Mouse (Mus musculus) megakaryocyte, embryonic 14.5 days (primary cell): ENCODE results near the gene Reep3. TPM values are rescaled to one million over a fixed set of nuclear protein-coding genes. Genes with fewer than 3 reads are reported as not detected.

Experiments
- H3K27me3 ChIP-seq: replicated peaks from 2 replicates; pipeline ENCODE3; 2012; ENCODE audit warnings: inconsistent platforms
- H3K36me3 ChIP-seq: replicated peaks from 2 replicates; pipeline ENCODE3; 2012; ENCODE audit warnings: low read length, inconsistent platforms, mixed read lengths
- H3K4me1 ChIP-seq: 2 replicates; pipeline ENCODE4 v1.6.1; 2012; ENCODE audit warnings: inconsistent platforms
- H3K4me3 ChIP-seq: replicated peaks from 2 replicates; pipeline ENCODE3; 2012; ENCODE audit warnings: moderate library complexity, mild to moderate bottlenecking, inconsistent platforms
- H3K9me3 ChIP-seq: 2 replicates; pipeline ENCODE4 v1.6.1; 2012; ENCODE audit warnings: inconsistent platforms
- FLI1 ChIP-seq: IDR thresholded peaks from 2 replicates; pipeline ENCODE4 v1.6.1; 2012; ENCODE audit warnings: low read length, inconsistent platforms, mixed read lengths
- GATA1 ChIP-seq: IDR thresholded peaks from 3 replicates; pipeline ENCODE4 v1.6.1; 2012; ENCODE audit warnings: mixed read lengths, low read length, inconsistent platforms, borderline replicate concordance
- polyA plus RNA-seq: library from polyadenylated mRNA; stranded (reverse); fragments of >175 nt; gene quantifications from 2 replicates; pipeline ENCODE4 v1.2.3, GENCODE M21; 2012; ENCODE audit warnings: low replicate concordance; ENCODE audit not compliant: insufficient read depth

Gene Reep3
- polyA plus RNA-seq, 1 experiment = 0.97 TPM

GRCm38 (mm10) chr10:67044346-67044745, 52.4 kb downstream of the Reep3 start:
- Histone ChIP-seq H3K9me3 (no peaks in the 10 kb centered on the region), H3K27me3 (no peaks in the 10 kb centered on the region), H3K36me3 (peaks cover 2% of the 10 kb centered on the region), H3K4me1 (peaks cover 26% of the 10 kb centered on the region), H3K4me3 (no peak overlapping the region)
- TF ChIP-seq GATA1 (no peak), FLI1 (no peak)

DNA sequence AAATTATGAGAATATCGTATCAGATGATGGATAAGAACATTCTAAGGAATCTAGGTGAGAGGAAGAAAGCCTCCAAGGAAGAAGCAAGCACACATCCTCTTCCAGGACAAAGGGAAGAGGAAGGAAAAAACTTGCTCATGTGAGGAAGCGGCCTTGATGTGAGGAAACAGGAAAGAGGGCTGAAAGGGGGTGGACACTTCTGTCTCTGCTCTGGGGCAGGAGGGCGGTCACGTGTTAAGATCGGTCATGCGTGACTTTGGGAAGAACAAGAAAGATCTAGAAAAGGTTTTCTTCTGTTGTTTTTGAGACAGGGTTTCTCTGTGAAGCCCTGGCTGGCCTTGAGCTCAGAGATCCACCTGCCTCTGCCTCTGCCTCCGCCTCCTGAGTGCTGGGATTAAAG, 53.5 kb downstream of the Reep3 start:
- Histone ChIP-seq H3K36me3 (peaks cover 2% of the 10 kb centered on the region), H3K9me3 (no peaks in the 10 kb centered on the region), H3K27me3 (no peaks in the 10 kb centered on the region), H3K4me3 (no peak overlapping the region), H3K4me1 (peaks cover 17% of the 10 kb centered on the region)
- TF ChIP-seq GATA1 = no peak
- TF ChIP-seq FLI1 = no peak

DNA sequence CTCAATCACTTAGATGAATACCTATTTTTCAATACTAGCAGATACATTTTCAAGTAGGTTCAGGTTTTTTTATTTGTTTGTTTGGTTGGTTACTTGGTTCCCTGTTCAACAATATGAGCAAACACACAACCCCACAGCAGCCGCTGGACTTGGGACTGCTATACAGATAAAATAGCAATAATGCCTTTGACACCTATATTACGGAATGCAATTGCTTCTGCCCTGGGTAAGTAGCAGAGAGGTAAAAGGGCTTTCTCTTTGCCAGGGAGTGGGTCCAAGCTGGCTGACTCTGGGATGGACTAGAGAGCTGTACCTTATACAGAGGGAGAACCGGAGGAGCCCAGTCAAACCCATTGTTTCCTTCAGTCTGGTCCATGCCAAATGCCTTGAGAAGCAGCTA, 56.3 kb downstream of the Reep3 start:
- peaks cover 31% of the 10 kb centered on the region for H3K4me1 ChIP-seq
- no peak for TF ChIP-seq FLI1
- no peak for TF ChIP-seq GATA1
- H3K4me3 ChIP-seq = no peak overlapping the region
- no peaks in the 10 kb centered on the region for H3K27me3 ChIP-seq
- H3K9me3 ChIP-seq = no peaks in the 10 kb centered on the region
- peaks cover 2% of the 10 kb centered on the region for H3K36me3 ChIP-seq

GRCm38 (mm10) chr10:67039001-67039400, 57.7 kb downstream of the Reep3 start:
- Histone ChIP-seq H3K9me3 (no peaks in the 10 kb centered on the region), H3K4me1 (peaks cover 31% of the 10 kb centered on the region), H3K27me3 (no peaks in the 10 kb centered on the region), H3K4me3 (no peak overlapping the region), H3K36me3 (peaks cover 2% of the 10 kb centered on the region)
- TF ChIP-seq GATA1 = no peak
- TF ChIP-seq FLI1 = no peak

DNA sequence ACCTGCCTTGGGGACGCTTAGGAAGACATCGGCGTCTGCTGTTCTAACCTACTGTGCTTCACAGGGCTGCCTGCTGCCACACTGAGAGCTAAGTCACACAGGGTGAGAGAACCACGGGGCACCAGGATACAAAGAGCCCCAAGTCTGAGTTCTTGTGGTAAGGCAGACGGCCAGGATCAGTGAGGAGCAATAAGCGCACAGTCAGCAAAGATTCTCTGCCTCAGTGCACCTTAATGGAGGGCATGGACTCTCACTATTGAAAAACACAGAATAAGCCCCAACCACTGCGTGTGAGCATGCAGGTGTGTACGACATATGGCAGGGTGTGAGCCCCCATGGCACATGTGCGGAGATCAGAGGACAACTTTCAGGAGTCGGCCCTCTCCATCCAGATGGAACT, 60.2 kb downstream of the Reep3 start:
- Histone ChIP-seq H3K4me3 (no peak overlapping the region), H3K9me3 (no peaks in the 10 kb centered on the region), H3K4me1 (peaks cover 17% of the 10 kb centered on the region), H3K27me3 (no peaks in the 10 kb centered on the region), H3K36me3 (peaks cover 7% of the 10 kb centered on the region)
- TF ChIP-seq GATA1 = no peak
- TF ChIP-seq FLI1 = no peak

GRCm38 (mm10) chr10:67036141-67036540, 60.6 kb downstream of the Reep3 start:
- Histone ChIP-seq H3K4me1 (peaks cover 17% of the 10 kb centered on the region), H3K9me3 (no peaks in the 10 kb centered on the region), H3K36me3 (peaks cover 9% of the 10 kb centered on the region), H3K4me3 (no peak overlapping the region), H3K27me3 (no peaks in the 10 kb centered on the region)
- TF ChIP-seq GATA1 (no peak), FLI1 (no peak)

DNA sequence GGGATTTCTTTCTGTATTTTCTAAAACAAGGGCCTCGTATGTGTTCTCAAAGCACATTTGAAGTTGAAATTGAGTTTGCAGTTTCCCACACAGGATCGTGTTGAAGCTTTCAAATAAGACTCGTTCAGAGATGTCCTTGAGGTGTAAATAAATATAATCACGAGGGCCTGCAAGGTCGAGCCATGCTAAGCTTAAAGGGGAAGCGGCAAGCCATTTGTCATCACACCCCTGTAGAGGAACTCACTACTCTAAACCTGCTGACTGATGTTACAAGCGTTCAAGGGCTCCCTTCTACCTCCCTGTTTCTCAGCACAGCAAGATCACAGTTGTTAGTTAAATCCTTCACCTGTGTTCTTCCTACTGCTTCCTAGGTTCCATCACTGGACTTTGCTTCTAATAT, 65.6 kb downstream of the Reep3 start:
- Histone ChIP-seq H3K27me3 (no peaks in the 10 kb centered on the region), H3K4me3 (no peak overlapping the region), H3K4me1 (peaks cover 14% of the 10 kb centered on the region), H3K9me3 (no peaks in the 10 kb centered on the region; the same call in 1 of the 2 replicates), H3K36me3 (peaks cover 25% of the 10 kb centered on the region)
- TF ChIP-seq GATA1 (no peak), FLI1 (no peak)

GRCm38 (mm10) chr10:67029297-67029696, 67.4 kb downstream of the Reep3 start:
- Histone ChIP-seq H3K4me1 (peaks cover 16% of the 10 kb centered on the region), H3K27me3 (no peaks in the 10 kb centered on the region), H3K9me3 (no peaks in the 10 kb centered on the region; the same call in 1 of the 2 replicates), H3K4me3 (no peak overlapping the region), H3K36me3 (peaks cover 30% of the 10 kb centered on the region)
- TF ChIP-seq FLI1 (no peak), GATA1 (no peak)

GRCm38 (mm10) chr10:67026375-67026774, 70.4 kb downstream of the Reep3 start:
- H3K27me3 ChIP-seq = no peaks in the 10 kb centered on the region
- peak overlapping the region; percentile 33 for H3K4me3 ChIP-seq
- TF ChIP-seq FLI1 = no peak
- no peak for TF ChIP-seq GATA1
- H3K9me3 ChIP-seq = no peaks in the 10 kb centered on the region; the same call in 1 of the 2 replicates
- H3K4me1 ChIP-seq = peaks cover 16% of the 10 kb centered on the region
- peaks cover 33% of the 10 kb centered on the region for H3K36me3 ChIP-seq

- peak overlapping the region; percentile 50 for H3K4me3 ChIP-seq
- no peaks in the 10 kb centered on the region; the same call in 1 of the 2 replicates for H3K9me3 ChIP-seq
- no peaks in the 10 kb centered on the region for H3K27me3 ChIP-seq
- peaks cover 16% of the 10 kb centered on the region for H3K4me1 ChIP-seq
- no peak for TF ChIP-seq GATA1
- no peak for TF ChIP-seq FLI1
- H3K36me3 ChIP-seq = peaks cover 34% of the 10 kb centered on the region
Measured at GRCm38 (mm10) chr10:67025573-67026236, 71.0 kb downstream of the Reep3 start.

GRCm38 (mm10) chr10:67024391-67024790, 72.4 kb downstream of the Reep3 start:
- Histone ChIP-seq H3K27me3 (no peaks in the 10 kb centered on the region), H3K9me3 (no peaks in the 10 kb centered on the region), H3K36me3 (peaks cover 31% of the 10 kb centered on the region), H3K4me1 (peaks cover 16% of the 10 kb centered on the region), H3K4me3 (no peak overlapping the region)
- TF ChIP-seq GATA1 = no peak

- Histone ChIP-seq H3K9me3 (no peaks in the 10 kb centered on the region), H3K4me3 (no peak overlapping the region), H3K36me3 (peaks cover 29% of the 10 kb centered on the region), H3K4me1 (peaks cover 16% of the 10 kb centered on the region), H3K27me3 (no peaks in the 10 kb centered on the region)
- TF ChIP-seq FLI1 = no peak
- no peak for TF ChIP-seq GATA1
Measured at GRCm38 (mm10) chr10:67023092-67023491, 73.7 kb downstream of the Reep3 start.
